Mouse (Mus musculus): ENCODE results near the gene Prkag2. TPM values are rescaled to one million over a fixed set of nuclear protein-coding genes. Genes with fewer than 3 reads are reported as not detected.
"Not testable (repeated sequence)": the region's sequence is repeated elsewhere in the genome, so short reads cannot be mapped to it uniquely, and the experiment has no call there.

The Prkag2 gene
- polyA plus RNA-seq, 1 experiment from 2014 or later = 59.1 TPM

DNA sequence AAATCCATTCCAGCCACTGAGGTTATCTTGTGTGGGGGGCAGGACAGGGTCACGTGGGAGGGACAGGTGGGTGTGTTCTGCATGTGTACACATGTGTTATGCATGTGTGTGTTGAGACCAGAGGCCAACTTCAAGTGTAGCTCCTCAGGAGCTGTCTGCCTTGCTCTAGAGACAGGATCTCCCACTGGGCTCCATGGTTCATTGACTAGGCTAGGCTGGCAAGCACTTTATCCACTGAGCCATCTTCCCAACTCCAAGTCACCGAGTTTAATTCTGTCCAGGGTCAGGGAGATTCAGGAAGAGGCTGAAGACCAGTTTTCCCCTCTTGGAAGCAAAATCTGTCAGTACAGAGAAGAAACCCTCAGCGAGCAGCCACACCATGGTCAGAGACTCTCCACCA, 19.4 kb downstream of the Prkag2 start:
- Histone ChIP-seq H3K27me3 (ENCODE audit: control insufficient read depth, insufficient read depth, low read length) (no peaks in the 10 kb centered on the region), H3K4me3 (ENCODE audit: low read depth, low read length) (no peak overlapping the region), H3K4me1 (ENCODE audit: control insufficient read depth, insufficient read depth, low read length) (0 out of 2 replicates have a peak, but pooled peaks cover 3% of the 10 kb centered on the region), H3K27ac (ENCODE audit: low read depth, low read length) (no peak overlapping the region), H3K36me3 (ENCODE audit: control insufficient read depth, insufficient read depth, low read length) (no peaks in the 10 kb centered on the region), H3K4me2 (ENCODE audit: low read depth) (no peak overlapping the region), H3K9ac (ENCODE audit: low read length) (no peak overlapping the region), H3K9me3 (ENCODE audit: control insufficient read depth, low read length) (no peaks in the 10 kb centered on the region)
- no peak for ATAC-seq (ENCODE audit: insufficient read depth, low FRiP score, low TSS enrichment)
- DNase-seq (ENCODE audit: low spot score) = no peak
- 62% methylated on average over 3 of the region's 3 CpGs for WGBS

DNA sequence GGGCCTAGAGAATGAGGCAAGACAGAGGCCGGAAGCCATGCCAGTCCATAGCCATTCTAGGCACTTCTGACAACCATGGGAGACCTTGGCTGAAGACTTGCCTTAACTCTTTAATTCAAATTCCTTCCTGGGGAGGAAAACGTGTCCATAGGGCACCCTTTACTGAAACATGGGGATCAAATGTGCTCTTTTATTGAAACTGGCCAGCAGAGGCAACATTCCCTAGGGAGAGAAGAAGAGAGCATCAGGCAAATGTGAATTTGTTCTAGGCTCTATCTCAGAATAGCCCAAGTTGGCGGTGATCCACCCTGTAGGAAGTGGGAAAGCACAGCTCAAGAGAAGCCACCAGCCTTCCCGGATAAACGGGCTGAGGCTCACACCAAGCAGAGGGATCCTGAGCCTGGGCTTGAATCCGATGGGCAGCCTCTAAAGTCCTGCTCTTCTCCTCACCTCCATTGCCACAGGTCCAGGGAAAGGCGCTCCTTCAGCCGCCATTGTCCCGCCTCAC, 19.9 kb downstream of the Prkag2 start:
- DNase-seq (ENCODE audit: low spot score) (no peak), ATAC-seq (ENCODE audit: insufficient read depth, low FRiP score, low TSS enrichment) (no peak)
- Histone ChIP-seq H3K9me3 (ENCODE audit: control insufficient read depth, low read length) (no peaks in the 10 kb centered on the region), H3K27me3 (ENCODE audit: control insufficient read depth, insufficient read depth, low read length) (no peaks in the 10 kb centered on the region), H3K36me3 (ENCODE audit: control insufficient read depth, insufficient read depth, low read length) (no peaks in the 10 kb centered on the region), H3K4me2 (ENCODE audit: low read depth) (no peak overlapping the region), H3K9ac (ENCODE audit: low read length) (no peak overlapping the region), H3K4me3 (ENCODE audit: low read depth, low read length) (no peak overlapping the region), H3K27ac (ENCODE audit: low read depth, low read length) (no peak overlapping the region), H3K4me1 (ENCODE audit: control insufficient read depth, insufficient read depth, low read length) (0 out of 2 replicates have a peak, but pooled peaks cover 3% of the 10 kb centered on the region)
- WGBS = 91% methylated on average over 9 of the region's 9 CpGs

DNA sequence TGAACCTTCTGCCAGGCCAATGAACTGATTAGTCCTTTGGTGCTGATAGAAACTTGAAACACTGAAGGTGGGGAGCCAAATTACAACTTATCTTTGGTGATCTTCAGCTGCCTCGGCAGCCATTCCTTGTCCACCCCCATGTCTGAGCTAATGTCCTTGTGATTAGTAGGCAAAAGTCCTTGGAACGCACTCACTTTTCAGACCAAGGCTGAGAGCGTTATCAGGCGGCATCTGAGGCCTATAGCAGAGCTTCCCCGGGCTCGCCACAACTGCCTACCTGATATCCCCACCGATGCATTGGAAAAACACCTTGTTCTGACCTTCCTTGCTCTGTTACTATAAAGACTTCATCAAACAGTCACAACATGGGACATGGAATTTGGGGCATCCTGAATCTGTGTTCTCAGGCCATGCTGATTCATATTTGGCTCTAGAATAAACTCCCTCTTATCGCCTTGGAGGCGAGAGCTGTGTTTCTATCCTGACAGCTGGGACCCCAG, 20.6 kb downstream of the Prkag2 start:
- Histone ChIP-seq H3K9me3 (ENCODE audit: control insufficient read depth, low read length) (no peaks in the 10 kb centered on the region), H3K4me3 (ENCODE audit: low read depth, low read length) (no peak overlapping the region), H3K36me3 (ENCODE audit: control insufficient read depth, insufficient read depth, low read length) (no peaks in the 10 kb centered on the region), H3K27me3 (ENCODE audit: control insufficient read depth, insufficient read depth, low read length) (no peaks in the 10 kb centered on the region), H3K27ac (ENCODE audit: low read depth, low read length) (no peak overlapping the region), H3K9ac (ENCODE audit: low read length) (no peak overlapping the region), H3K4me2 (ENCODE audit: low read depth) (no peak overlapping the region), H3K4me1 (ENCODE audit: control insufficient read depth, insufficient read depth, low read length) (0 out of 2 replicates have a peak, but pooled peaks cover 3% of the 10 kb centered on the region)
- no peak for DNase-seq (ENCODE audit: low spot score)
- ATAC-seq (ENCODE audit: insufficient read depth, low FRiP score, low TSS enrichment) = no peak
- WGBS = 92% methylated on average over 9 of the region's 9 CpGs

DNA sequence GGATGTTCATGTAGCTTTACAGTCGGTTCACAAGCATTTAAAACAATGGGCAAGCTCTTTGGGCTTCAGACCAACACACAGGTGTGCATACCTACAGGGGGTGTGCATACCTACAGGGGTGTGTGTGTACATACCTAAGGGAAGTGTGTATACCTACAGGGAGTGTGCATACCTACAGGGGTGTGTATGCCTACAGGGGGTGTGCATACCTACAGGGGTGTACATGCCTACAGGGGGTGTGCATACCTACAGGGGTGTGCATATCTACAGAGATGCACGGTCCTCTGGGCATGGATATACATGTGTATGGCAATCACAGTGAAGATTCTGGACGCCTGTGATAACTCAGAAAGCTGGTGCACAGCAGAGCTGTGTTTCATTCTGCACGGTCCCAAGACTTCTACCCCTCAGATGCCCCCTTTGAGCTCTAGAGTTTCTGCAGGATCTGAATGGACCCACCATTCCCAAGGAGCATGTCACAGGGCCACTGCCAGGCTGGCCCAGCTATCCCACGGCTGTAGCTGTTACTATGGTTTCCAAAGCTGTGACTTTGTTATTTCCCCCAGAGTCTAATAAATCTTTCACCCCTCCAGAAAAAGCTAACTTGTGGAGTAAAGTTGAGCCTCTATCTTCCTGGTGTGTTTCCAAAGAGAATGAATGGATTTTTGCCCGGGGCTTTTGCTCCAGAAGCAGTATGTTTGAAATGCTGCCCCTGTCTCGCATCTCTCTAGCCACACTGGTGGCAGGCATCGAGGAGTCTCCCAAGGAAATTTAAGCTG, 22.4 kb downstream of the Prkag2 start:
- H3K27ac ChIP-seq (ENCODE audit: low read depth, low read length) = no peak overlapping the region

DNA sequence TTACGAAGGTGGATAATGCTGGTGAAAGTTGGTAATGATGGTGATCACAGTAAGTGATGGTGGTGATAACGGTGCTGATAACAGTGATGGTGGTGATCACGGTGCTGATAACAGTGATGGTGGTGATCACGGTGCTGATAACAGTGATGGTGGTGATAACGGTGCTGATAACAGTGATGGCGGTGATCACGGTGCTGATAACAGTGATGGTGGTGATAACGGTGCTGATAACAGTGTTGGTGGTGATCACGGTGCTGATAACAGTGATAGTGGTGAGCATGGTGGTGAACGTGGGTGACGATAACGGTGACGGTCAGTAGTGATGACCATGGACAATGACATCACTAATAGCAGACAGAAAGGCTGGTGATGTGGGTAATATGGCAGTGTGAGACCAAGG, 23.2 kb downstream of the Prkag2 start:
- not testable (repeated sequence) for H3K36me3 ChIP-seq (ENCODE audit: control insufficient read depth, insufficient read depth, low read length); H3K27ac ChIP-seq (ENCODE audit: low read depth, low read length); DNase-seq (ENCODE audit: low spot score); H3K9ac ChIP-seq (ENCODE audit: low read length); H3K4me2 ChIP-seq (ENCODE audit: low read depth); H3K4me3 ChIP-seq (ENCODE audit: low read depth, low read length); H3K4me1 ChIP-seq (ENCODE audit: control insufficient read depth, insufficient read depth, low read length); H3K9me3 ChIP-seq (ENCODE audit: control insufficient read depth, low read length); ATAC-seq (ENCODE audit: insufficient read depth, low FRiP score, low TSS enrichment); H3K27me3 ChIP-seq (ENCODE audit: control insufficient read depth, insufficient read depth, low read length)
- WGBS = 97% methylated on average over 13 of the region's 13 CpGs

More for the DNA sequence above, 22.4 kb downstream of the Prkag2 start:
- no peak overlapping the region for H3K4me2 ChIP-seq (ENCODE audit: low read depth)
- H3K36me3 ChIP-seq (ENCODE audit: control insufficient read depth, insufficient read depth, low read length) = no peaks in the 10 kb centered on the region
- ATAC-seq (ENCODE audit: insufficient read depth, low FRiP score, low TSS enrichment) = peak; percentile 71
- 57% methylated on average over 8 of the region's 8 CpGs for WGBS
- no peaks in the 10 kb centered on the region for H3K27me3 ChIP-seq (ENCODE audit: control insufficient read depth, insufficient read depth, low read length)
- no peak for DNase-seq (ENCODE audit: low spot score)
- H3K9me3 ChIP-seq (ENCODE audit: control insufficient read depth, low read length) = no peaks in the 10 kb centered on the region
- 0 out of 2 replicates have a peak, but pooled peaks cover 3% of the 10 kb centered on the region for H3K4me1 ChIP-seq (ENCODE audit: control insufficient read depth, insufficient read depth, low read length)
- no peak overlapping the region for H3K4me3 ChIP-seq (ENCODE audit: low read depth, low read length)
- no peak overlapping the region for H3K9ac ChIP-seq (ENCODE audit: low read length)

DNA sequence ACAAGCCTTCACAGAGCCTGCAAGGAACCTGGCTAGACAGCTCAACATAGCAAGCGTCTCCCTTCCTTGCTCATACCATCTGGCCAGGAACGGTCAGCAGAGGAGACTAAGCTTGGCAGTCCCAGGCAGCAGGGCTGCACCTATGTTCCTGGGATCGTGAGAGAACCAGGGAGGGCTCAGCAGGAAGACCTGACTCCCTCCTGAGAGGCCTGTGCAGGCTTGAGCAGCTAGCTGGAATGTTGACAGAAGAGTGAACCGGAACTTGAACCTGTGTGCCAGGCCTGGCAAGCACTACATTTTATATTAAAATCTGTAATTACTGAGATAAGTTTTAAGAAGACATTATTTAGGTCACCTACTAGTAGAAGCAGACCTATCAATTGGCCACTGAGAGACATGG, 24.8 kb downstream of the Prkag2 start:
- Histone ChIP-seq H3K4me2 (ENCODE audit: low read depth) (no peak overlapping the region), H3K27me3 (ENCODE audit: control insufficient read depth, insufficient read depth, low read length) (no peaks in the 10 kb centered on the region), H3K27ac (ENCODE audit: low read depth, low read length) (no peak overlapping the region), H3K4me3 (ENCODE audit: low read depth, low read length) (no peak overlapping the region), H3K9ac (ENCODE audit: low read length) (no peak overlapping the region), H3K9me3 (ENCODE audit: control insufficient read depth, low read length) (no peaks in the 10 kb centered on the region), H3K36me3 (ENCODE audit: control insufficient read depth, insufficient read depth, low read length) (no peaks in the 10 kb centered on the region), H3K4me1 (ENCODE audit: control insufficient read depth, insufficient read depth, low read length) (0 out of 2 replicates have a peak, but pooled peaks cover 3% of the 10 kb centered on the region)
- ATAC-seq (ENCODE audit: insufficient read depth, low FRiP score, low TSS enrichment) = no peak
- 83% methylated on average over 4 of the region's 4 CpGs for WGBS
- DNase-seq (ENCODE audit: low spot score) = no peak

DNA sequence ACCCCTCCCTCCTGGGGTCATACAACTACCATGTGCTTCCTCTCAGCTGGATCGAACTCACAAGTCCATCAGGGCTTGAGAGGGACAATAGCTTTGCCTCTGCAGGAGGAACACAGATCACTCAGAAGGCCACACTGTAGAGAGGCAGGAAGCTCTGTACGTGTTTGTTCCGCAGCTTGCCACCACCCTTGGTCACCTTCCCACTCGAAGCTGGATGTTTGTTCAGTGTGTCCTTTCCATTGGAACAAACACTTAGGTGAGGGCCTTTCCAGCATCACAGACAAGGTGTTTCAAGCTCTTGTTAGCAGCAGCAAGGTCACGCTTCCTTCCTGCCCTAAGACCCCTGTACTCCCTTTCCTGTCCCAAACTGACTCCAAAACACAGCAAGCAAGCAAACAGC, 30.6 kb downstream of the Prkag2 start:
- Histone ChIP-seq H3K4me2 (ENCODE audit: low read depth) (no peak overlapping the region), H3K9ac (ENCODE audit: low read length) (no peak overlapping the region), H3K36me3 (ENCODE audit: control insufficient read depth, insufficient read depth, low read length) (no peaks in the 10 kb centered on the region), H3K4me1 (ENCODE audit: control insufficient read depth, insufficient read depth, low read length) (no peaks in the 10 kb centered on the region), H3K4me3 (ENCODE audit: low read depth, low read length) (no peak overlapping the region), H3K27ac (ENCODE audit: low read depth, low read length) (no peak overlapping the region), H3K27me3 (ENCODE audit: control insufficient read depth, insufficient read depth, low read length) (no peaks in the 10 kb centered on the region), H3K9me3 (ENCODE audit: control insufficient read depth, low read length) (no peaks in the 10 kb centered on the region)
- DNase-seq (ENCODE audit: low spot score) (no peak), ATAC-seq (ENCODE audit: insufficient read depth, low FRiP score, low TSS enrichment) (no peak)
- WGBS = 87% methylated on average over 5 of the region's 5 CpGs

DNA sequence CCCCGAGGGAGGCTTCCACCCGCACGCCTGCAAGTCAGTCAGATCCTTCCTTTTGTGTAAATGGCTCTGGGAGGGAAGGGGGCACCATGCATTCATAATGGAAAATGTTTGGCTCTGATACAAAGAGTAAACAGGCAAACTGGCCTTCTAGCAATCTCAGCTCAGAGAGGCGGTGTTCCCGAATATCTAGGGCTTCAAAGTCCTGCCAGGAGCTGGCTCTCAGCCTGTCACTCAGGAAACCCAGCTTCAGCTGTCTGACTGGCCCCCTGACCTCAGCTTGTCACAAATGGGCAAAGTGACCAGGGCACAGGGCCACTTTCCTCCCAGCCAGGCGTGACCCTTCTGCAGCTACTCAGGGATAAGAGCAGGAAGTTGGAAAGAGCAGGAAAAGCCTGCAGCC, 33.3 kb downstream of the Prkag2 start:
- H3K36me3 ChIP-seq (ENCODE audit: control insufficient read depth, insufficient read depth, low read length) = no peaks in the 10 kb centered on the region
- no peak overlapping the region for H3K4me3 ChIP-seq (ENCODE audit: low read depth, low read length)
- H3K27me3 ChIP-seq (ENCODE audit: control insufficient read depth, insufficient read depth, low read length) = no peaks in the 10 kb centered on the region
- no peak overlapping the region for H3K9ac ChIP-seq (ENCODE audit: low read length)
- WGBS = 72% methylated on average over 6 of the region's 6 CpGs
- no peak for DNase-seq (ENCODE audit: low spot score)
- no peak overlapping the region for H3K27ac ChIP-seq (ENCODE audit: low read depth, low read length)
- no peak overlapping the region for H3K4me2 ChIP-seq (ENCODE audit: low read depth)
- H3K4me1 ChIP-seq (ENCODE audit: control insufficient read depth, insufficient read depth, low read length) = no peaks in the 10 kb centered on the region
- ATAC-seq (ENCODE audit: insufficient read depth, low FRiP score, low TSS enrichment) = no peak
- H3K9me3 ChIP-seq (ENCODE audit: control insufficient read depth, low read length) = no peaks in the 10 kb centered on the region

Measured in neural tube, embryonic 11.5 days (tissue).